Mouse (Mus musculus) MEL (cell line): ENCODE results near the gene Endou. TPM values are rescaled to one million over a fixed set of nuclear protein-coding genes. Genes with fewer than 3 reads are reported as not detected.

Experiments used
- DNase-seq: peaks from one replicate; pipeline ENCODE4 v3.0.0; 2011; ENCODE audit warnings: low read depth, low spot score
- H3K27ac ChIP-seq: 2 replicates; pipeline ENCODE4 v1.5.1; 2012; ENCODE audit warnings: low read depth, mild to moderate bottlenecking, control low read depth, low read length, moderate library complexity; ENCODE audit not compliant: control insufficient read depth
- H3K27me3 ChIP-seq, 2 experiments: fragments of 150-350 bp in 1 of 2; sonication (generic) in 1 of 2; 2 replicates each; pipeline ENCODE4 v1.6.1; 2012; ENCODE audit warnings: low read length in 2 of 2, mild to moderate bottlenecking in 2 of 2, improper control_type of control experiment in 1 of 2, moderate library complexity in 1 of 2; ENCODE audit not compliant: insufficient read depth in 2 of 2, control insufficient read depth in 1 of 2
- H3K36me3 ChIP-seq, 2 experiments: 2 replicates each; pipeline ENCODE4 v1.6.1; 2012 to 2014; ENCODE audit warnings: low read length in 2 of 2, improper control_type of control experiment in 1 of 2, inconsistent platforms in 1 of 2, mild to moderate bottlenecking in 1 of 2; ENCODE audit not compliant: insufficient read depth in 2 of 2, control insufficient read depth in 1 of 2
- H3K4me1 ChIP-seq, 2 experiments: fragments of 150-350 bp in 1 of 2; sonication (generic) in 1 of 2; 2 replicates each; pipeline ENCODE4 v1.6.1; 2012; ENCODE audit warnings: low read length in 2 of 2, improper control_type of control experiment in 1 of 2, mild to moderate bottlenecking in 1 of 2; ENCODE audit not compliant: insufficient read depth in 2 of 2, control insufficient read depth in 1 of 2
- H3K4me3 ChIP-seq, 2 experiments: fragments of 150-350 bp in 1 of 2; sonication (generic) in 1 of 2; 2 replicates each; pipeline ENCODE4 v1.5.1; 2012; ENCODE audit warnings: low read depth in 2 of 2, low read length in 2 of 2, mild to moderate bottlenecking in 2 of 2, moderate library complexity in 2 of 2, control low read depth in 1 of 2, improper control_type of control experiment in 1 of 2; ENCODE audit not compliant: control insufficient read depth in 1 of 2, insufficient read depth in 1 of 2
- H3K79me2 ChIP-seq: 2 replicates; pipeline ENCODE4 v1.6.1; 2012; ENCODE audit warnings: mild to moderate bottlenecking, low read length, moderate library complexity; ENCODE audit not compliant: control insufficient read depth, poor library complexity, insufficient read depth
- H3K9ac ChIP-seq: 2 replicates; pipeline ENCODE4 v1.6.1; 2012; ENCODE audit warnings: low read depth, mild to moderate bottlenecking, control low read depth, low read length, moderate library complexity; ENCODE audit not compliant: control insufficient read depth, poor library complexity, severe bottlenecking
- H3K9me3 ChIP-seq: fragments of 150-350 bp; sonication (generic); replicated peaks from 2 replicates; pipeline ENCODE4 v1.6.1; 2012; ENCODE audit warnings: mild to moderate bottlenecking, low read length, improper control_type of control experiment, moderate library complexity; ENCODE audit not compliant: insufficient read depth
- CHD1 ChIP-seq: IDR thresholded peaks from 2 replicates; pipeline ENCODE4 v1.6.1; 2012; ENCODE audit warnings: low read depth, mild to moderate bottlenecking, inconsistent platforms, low read length, improper control_type of control experiment
- CHD2 ChIP-seq: IDR thresholded peaks from 2 replicates; pipeline ENCODE4 v1.6.1; 2011; ENCODE audit warnings: low read length, improper control_type of control experiment
- E2F4 ChIP-seq: IDR thresholded peaks from 2 replicates; pipeline ENCODE4 v1.6.1; 2011; ENCODE audit warnings: low read depth, low read length, improper control_type of control experiment, borderline replicate concordance
- ELF1 ChIP-seq: IDR thresholded peaks from 2 replicates; pipeline ENCODE4 v1.6.1; 2014; ENCODE audit warnings: low read depth, mild to moderate bottlenecking, inconsistent platforms, low read length, improper control_type of control experiment, moderate library complexity
- EP300 ChIP-seq, 2 experiments: IDR thresholded peaks; 2 replicates each; pipeline ENCODE4 v1.6.1; 2011; ENCODE audit warnings: improper control_type of control experiment in 2 of 2, low read length in 2 of 2, low read depth in 1 of 2, mild to moderate bottlenecking in 1 of 2
- ETS1 ChIP-seq: IDR thresholded peaks from 2 replicates; pipeline ENCODE4 v1.6.1; 2012; ENCODE audit warnings: low read depth, mild to moderate bottlenecking, inconsistent platforms, low read length, improper control_type of control experiment, moderate library complexity
- GABPA ChIP-seq: IDR thresholded peaks from 2 replicates; pipeline ENCODE4 v1.6.1; 2012; ENCODE audit warnings: low read depth, mild to moderate bottlenecking, inconsistent platforms, low read length, improper control_type of control experiment, moderate library complexity
- GATA1 ChIP-seq: IDR thresholded peaks from 2 replicates; pipeline ENCODE4 v1.6.1; 2011; ENCODE audit warnings: low read depth, low read length, improper control_type of control experiment
- KAT2A ChIP-seq: conservative IDR thresholded peaks from 2 replicates; pipeline ENCODE4 v1.6.1; 2012; ENCODE audit warnings: low read depth, low read length, improper control_type of control experiment, inconsistent platforms
- MAFK ChIP-seq: IDR thresholded peaks from 2 replicates; pipeline ENCODE4 v1.6.1; 2011; ENCODE audit warnings: low read depth, mild to moderate bottlenecking, low read length, improper control_type of control experiment, borderline replicate concordance
- MEF2A ChIP-seq: IDR thresholded peaks from 2 replicates; pipeline ENCODE4 v1.6.1; 2014; ENCODE audit warnings: low read depth, mild to moderate bottlenecking, inconsistent platforms, low read length, improper control_type of control experiment; ENCODE audit not compliant: poor library complexity, insufficient replicate concordance, severe bottlenecking; ENCODE audit errors: extremely low read depth
- MYB ChIP-seq: IDR thresholded peaks from 2 replicates; pipeline ENCODE4 v1.6.1; 2011; ENCODE audit warnings: mild to moderate bottlenecking, low read depth, low read length, improper control_type of control experiment
- NELFE ChIP-seq: IDR thresholded peaks from 2 replicates; pipeline ENCODE4 v1.6.1; 2011; ENCODE audit warnings: low read depth, low read length, improper control_type of control experiment
- POLR2AphosphoS2 ChIP-seq: IDR thresholded peaks from 2 replicates; pipeline ENCODE4 v1.6.1; 2011; ENCODE audit warnings: low read length, improper control_type of control experiment
- POLR2AphosphoS5 ChIP-seq: IDR thresholded peaks from 2 replicates; pipeline ENCODE4 v1.6.1; 2012; ENCODE audit warnings: low read depth, borderline replicate concordance, mild to moderate bottlenecking, inconsistent platforms, low read length, moderate library complexity, mixed read lengths
- RAD21 ChIP-seq: IDR thresholded peaks from 2 replicates; pipeline ENCODE4 v1.6.1; 2011; ENCODE audit warnings: mild to moderate bottlenecking, low read depth, low read length, improper control_type of control experiment
- RCOR1 ChIP-seq: IDR thresholded peaks from 2 replicates; pipeline ENCODE4 v1.6.1; 2012; ENCODE audit warnings: low read depth, mild to moderate bottlenecking, inconsistent platforms, low read length, improper control_type of control experiment
- SIN3A ChIP-seq: IDR thresholded peaks from 2 replicates; pipeline ENCODE4 v1.6.1; 2012; ENCODE audit warnings: low read length, improper control_type of control experiment, inconsistent platforms
- SMC3 ChIP-seq: IDR thresholded peaks from 2 replicates; pipeline ENCODE4 v1.6.1; 2011; ENCODE audit warnings: low read depth, low read length, improper control_type of control experiment
- TCF12 ChIP-seq: IDR thresholded peaks from 2 replicates; pipeline ENCODE4 v1.6.1; 2014; ENCODE audit warnings: low read depth, mild to moderate bottlenecking, inconsistent platforms, low read length, improper control_type of control experiment, moderate library complexity
- UBTF ChIP-seq: IDR thresholded peaks from 2 replicates; pipeline ENCODE4 v1.6.1; 2012; ENCODE audit warnings: low read depth, mild to moderate bottlenecking, inconsistent platforms, low read length, improper control_type of control experiment, moderate library complexity, borderline replicate concordance; ENCODE audit not compliant: insufficient read depth
- USF1 ChIP-seq: IDR thresholded peaks from 2 replicates; pipeline ENCODE4 v1.6.1; 2014; ENCODE audit warnings: low read depth, mild to moderate bottlenecking, inconsistent platforms, low read length, improper control_type of control experiment, moderate library complexity
- USF2 ChIP-seq, 2 experiments: IDR thresholded peaks; 2 replicates each; pipeline ENCODE4 v1.6.1; 2011 to 2012; ENCODE audit warnings: improper control_type of control experiment in 2 of 2, low read length in 2 of 2, borderline replicate concordance in 1 of 2, inconsistent platforms in 1 of 2, low read depth in 1 of 2, mild to moderate bottlenecking in 1 of 2; ENCODE audit not compliant: insufficient read depth in 1 of 2
- ZC3H11A ChIP-seq: IDR thresholded peaks from 2 replicates; pipeline ENCODE4 v1.6.1; 2012; ENCODE audit warnings: low read depth, mild to moderate bottlenecking, inconsistent platforms, low read length, improper control_type of control experiment
- ZKSCAN1 ChIP-seq: IDR thresholded peaks from 2 replicates; pipeline ENCODE4 v1.6.1; 2012; ENCODE audit warnings: low read depth, mild to moderate bottlenecking, inconsistent platforms, low read length, improper control_type of control experiment, moderate library complexity
- ZMIZ1 ChIP-seq: IDR thresholded peaks from 2 replicates; pipeline ENCODE4 v1.6.1; 2012; ENCODE audit warnings: low read depth, mild to moderate bottlenecking, inconsistent platforms, low read length, improper control_type of control experiment, moderate library complexity
- ZNF384 ChIP-seq: IDR thresholded peaks from 2 replicates; pipeline ENCODE4 v1.6.1; 2012; ENCODE audit warnings: low read depth, mild to moderate bottlenecking, inconsistent platforms, low read length, improper control_type of control experiment
- polyA plus RNA-seq, 2 experiments: library from polyadenylated mRNA; stranded (reverse) in 1 of 2; unstranded in 1 of 2; fragments of >175 nt in 1 of 2; fragments of >200 nt in 1 of 2; gene quantifications; 2 replicates each; pipeline versions ENCODE4 v1.2.1 to v1.2.4; 2012; ENCODE audit warnings: low replicate concordance in 2 of 2, low read depth in 1 of 2; ENCODE audit not compliant: insufficient read length in 2 of 2, insufficient read depth in 1 of 2, missing spikeins in 1 of 2
- total RNA-seq: library from RNA; depleted of rRNA; stranded (reverse); fragments of 300-350 nt; gene quantifications from 2 replicates; pipeline ENCODE4 v1.2.3, GENCODE M21; 2012

The Endou gene
- total and polyA plus RNA-seq, 3 experiments: 0.08 to 0.10 TPM; not detected in 1

DNA sequence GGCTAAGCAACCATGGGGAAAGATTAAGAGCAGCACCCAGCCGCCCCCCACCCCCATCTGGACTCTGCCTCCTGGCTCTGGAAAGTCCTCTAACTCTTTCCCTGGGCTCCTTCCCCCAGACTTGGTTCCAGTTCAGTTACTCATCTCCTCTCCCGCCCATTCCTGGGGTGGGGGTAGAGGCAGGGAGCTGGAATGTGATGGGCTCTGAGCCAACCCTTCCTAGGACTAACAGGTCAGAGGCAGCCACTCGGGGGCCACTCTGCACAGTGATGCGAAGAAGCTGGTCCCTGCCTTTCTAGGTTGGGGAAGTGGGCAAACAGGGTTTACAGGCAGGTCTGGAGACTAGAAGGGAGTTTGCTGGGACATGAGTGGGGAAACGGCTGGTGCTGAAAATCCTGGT lies 42.0 kb upstream of the Endou start:
- TF ChIP-seq CHD1: no peak
- TF ChIP-seq GATA1: no peak
- no peak for TF ChIP-seq SIN3A
- TF ChIP-seq E2F4: no peak
- TF ChIP-seq ELF1: no peak
- TF ChIP-seq POLR2AphosphoS2: no peak
- TF ChIP-seq MAFK: no peak
- no peak for TF ChIP-seq USF1
- no peak for TF ChIP-seq ZMIZ1
- TF ChIP-seq RAD21: no peak
- TF ChIP-seq GABPA: no peak
- TF ChIP-seq RCOR1: no peak
- no peak for TF ChIP-seq ETS1
- peaks cover 16 to 24% of the 10 kb centered on the region in 2 experiments for H3K27me3 ChIP-seq
- DNase-seq: no peak
- H3K9me3 ChIP-seq: no peaks in the 10 kb centered on the region
- no peaks in the 10 kb centered on the region for H3K79me2 ChIP-seq
- H3K4me1 ChIP-seq: no peaks in the 10 kb centered on the region
- H3K27ac ChIP-seq: no peak overlapping the region
- H3K9ac ChIP-seq: no peak overlapping the region
- no peaks in the 10 kb centered on the region for H3K36me3 ChIP-seq
- H3K4me3 ChIP-seq: no peak overlapping the region

DNA sequence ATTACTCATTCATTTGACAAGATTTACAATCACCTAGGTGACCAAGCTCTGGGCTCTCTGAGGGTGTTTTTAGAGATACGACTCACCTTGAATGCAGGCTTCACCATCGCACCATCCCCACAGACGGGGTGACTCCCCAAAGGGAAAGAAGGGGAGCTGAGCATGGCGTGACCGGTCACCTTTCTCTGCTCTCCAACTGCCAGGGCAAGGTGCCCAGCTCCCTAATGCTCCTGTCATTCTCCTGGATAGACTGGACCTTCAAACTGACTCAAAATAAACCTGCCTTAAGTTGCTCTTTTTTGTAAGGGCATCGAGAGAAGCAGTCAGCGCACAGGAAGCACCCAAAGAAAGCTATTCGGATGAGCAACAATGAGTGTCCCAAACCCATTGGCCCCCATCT lies 39.1 kb upstream of the Endou start:
- Histone ChIP-seq H3K27ac (no peak overlapping the region), H3K4me1 (peaks cover 0 to 5% of the 10 kb centered on the region in 2 experiments; a peak in 1 of 4 replicates), H3K36me3 (no peaks in the 10 kb centered on the region; a peak in 1 of 4 replicates), H3K4me3 (no peak overlapping the region), H3K9ac (no peak overlapping the region), H3K27me3 (peaks cover 22 to 31% of the 10 kb centered on the region in 2 experiments), H3K9me3 (no peaks in the 10 kb centered on the region), H3K79me2 (no peaks in the 10 kb centered on the region)
- no peak for DNase-seq
- no peak for TF ChIP-seq CHD2
- no peak for TF ChIP-seq EP300 (IDR thresholded peaks at IDR 0.05; ENCODE audit: low read depth in 1 of 2, low read length in 2 of 2)
- TF ChIP-seq SMC3: no peak
- no peak for TF ChIP-seq ZMIZ1
- no peak for TF ChIP-seq ETS1
- TF ChIP-seq TCF12: no peak
- TF ChIP-seq ZC3H11A: no peak
- no peak for TF ChIP-seq POLR2AphosphoS2
- no peak for TF ChIP-seq ZKSCAN1
- TF ChIP-seq MYB: no peak
- TF ChIP-seq MEF2A: no peak
- no peak for TF ChIP-seq NELFE
- TF ChIP-seq MAFK: no peak
- no peak for TF ChIP-seq POLR2AphosphoS5
- no peak for TF ChIP-seq USF2 (IDR thresholded peaks at IDR 0.05; ENCODE audit: borderline replicate concordance in 1 of 2, insufficient read depth in 1 of 2, low read depth in 1 of 2, low read length in 2 of 2)
- TF ChIP-seq KAT2A: no peak
- TF ChIP-seq ZNF384: no peak
- TF ChIP-seq UBTF: no peak
